Mouse (Mus musculus) frontal cortex, adult (tissue): ENCODE measurements around the gene Gm10153.
"Not testable (repeated sequence)": the region's sequence is repeated elsewhere in the genome, so short reads cannot be mapped to it uniquely, and the experiment has no call there.

Experiments used
- ATAC-seq: cut with Nextera tagmentation; 2 replicates; pipeline ENCODE4 v1.9.2; 2017; ENCODE audit warnings: mild to moderate bottlenecking, moderate library complexity, mixed read lengths; ENCODE audit not compliant: low TSS enrichment

The Gm10153 gene

GRCm38 (mm10) chr7:142144507-142144906, 45.7 kb downstream of the Gm10153 start, which contains the start of gene Gm45337:
TSS of gene Gm45337 (minus strand) at chr7:142144607.
- ATAC-seq, result no peak

- ATAC-seq, result not testable (repeated sequence)
Observed at GRCm38 (mm10) chr7:142143506-142144010, 46.6 kb downstream of the Gm10153 start.

- ATAC-seq, result no peak
Observed at GRCm38 (mm10) chr7:142140696-142141095, 49.5 kb downstream of the Gm10153 start.
